Mouse (Mus musculus): ENCODE measurements around the gene Rictor.

DNA sequence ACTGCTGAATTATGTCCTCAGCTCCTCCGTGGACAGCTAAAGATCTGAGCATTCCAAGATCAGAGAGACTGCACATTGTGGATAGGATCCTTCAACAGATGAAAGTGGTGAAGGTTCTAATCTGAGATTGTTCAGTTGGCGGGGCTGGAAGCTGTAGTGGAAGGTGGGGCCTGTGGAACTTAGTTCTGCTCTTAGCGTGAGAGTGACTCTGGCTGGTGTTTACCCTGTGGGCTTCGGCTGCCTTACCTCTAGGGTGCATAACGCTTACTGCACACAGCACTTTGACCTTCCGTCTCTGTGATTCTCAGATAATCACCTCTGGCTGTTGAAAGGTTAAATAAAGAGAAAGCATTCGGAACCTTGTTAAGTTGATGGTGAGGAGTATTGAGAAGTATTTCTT lies 6.6 kb downstream of the Rictor start:
- TF ChIP-seq GATA1 (IDR thresholded peaks at IDR 0.05; ENCODE audit: borderline replicate concordance, low read length) (no peak), FLI1 (IDR thresholded peaks at IDR 0.05; ENCODE audit: low read length) (no peak)
